Mouse (Mus musculus): Measurements from ENCODE around the gene Vmn2r75. TPM values are rescaled to one million over a fixed set of nuclear protein-coding genes. Genes with fewer than 3 reads are reported as not detected.
A peak's percentile ranks its signal among the peaks of the same experiment; 100 is the strongest.
"Not testable (repeated sequence)": the region's sequence is repeated elsewhere in the genome, so short reads cannot be mapped to it uniquely, and the experiment has no call there.

Vmn2r75 gene
- polyA plus RNA-seq (2016; fragmentation: Nextera tagmentation; extraction: Ambion mirVana), result not detected in 2 replicates

GRCm38 (mm10) chr7:86171678-86172077 lies at the start of gene Vmn2r75:
Vmn2r75 (minus strand) TSS chr7:86171778.
- not testable (repeated sequence) for DNase-seq (ENCODE audit: low spot score); H3K9me3 ChIP-seq; H3K4me3 ChIP-seq; H3K27ac ChIP-seq; H3K4me1 ChIP-seq (replicated peaks); H3K36me3 ChIP-seq; H3K27me3 ChIP-seq (ENCODE audit: insufficient read depth, poor library complexity, severe bottlenecking)
- WGBS, result 75% methylated on average over 1 of the region's 1 CpGs

GRCm38 (mm10) chr7:86211345-86211744 lies 39.8 kb upstream of the Vmn2r75 start:
- DNase-seq (ENCODE audit: low spot score), result peak; percentile 25
- Histone ChIP-seq H3K4me1 (replicated peaks) (no peaks in the 10 kb centered on the region), H3K27me3 (ENCODE audit: insufficient read depth, poor library complexity, severe bottlenecking) (no peaks in the 10 kb centered on the region), H3K36me3 (no peaks in the 10 kb centered on the region), H3K9me3 (no peaks in the 10 kb centered on the region), H3K4me3 (no peak overlapping the region), H3K27ac (no peak overlapping the region)

Other genes with a start within 250 kb of the Vmn2r75 start
- not detected in 2 replicates for gene Vmn2r74, start 210.1 kb downstream of the Vmn2r75 start, polyA plus RNA-seq (2016; fragmentation: Nextera tagmentation; extraction: Ambion mirVana)
- gene Vmn2r76, start 74.5 kb upstream of the Vmn2r75 start, polyA plus RNA-seq (2016; fragmentation: Nextera tagmentation; extraction: Ambion mirVana), result not detected in 2 replicates
- gene Olfr310, start 105.4 kb upstream of the Vmn2r75 start, polyA plus RNA-seq (2016; fragmentation: Nextera tagmentation; extraction: Ambion mirVana), result not detected in 2 replicates
- gene Olfr309, start 141.9 kb upstream of the Vmn2r75 start, polyA plus RNA-seq (2016; fragmentation: Nextera tagmentation; extraction: Ambion mirVana), result not detected in 2 replicates
- not detected in 2 replicates for gene Olfr308, start 153.9 kb upstream of the Vmn2r75 start, polyA plus RNA-seq (2016; fragmentation: Nextera tagmentation; extraction: Ambion mirVana)
- not detected in 2 replicates for gene Olfr307, start 165.8 kb upstream of the Vmn2r75 start, polyA plus RNA-seq (2016; fragmentation: Nextera tagmentation; extraction: Ambion mirVana)
- gene Olfr305, start 195.2 kb upstream of the Vmn2r75 start, polyA plus RNA-seq (2016; fragmentation: Nextera tagmentation; extraction: Ambion mirVana), result not detected in 2 replicates
- gene Olfr304, start 214.9 kb upstream of the Vmn2r75 start, polyA plus RNA-seq (2016; fragmentation: Nextera tagmentation; extraction: Ambion mirVana), result not detected in 2 replicates
- gene Olfr303, start 226.0 kb upstream of the Vmn2r75 start, polyA plus RNA-seq (2016; fragmentation: Nextera tagmentation; extraction: Ambion mirVana), result not detected in 2 replicates
- gene Olfr301, start 232.1 kb upstream of the Vmn2r75 start, polyA plus RNA-seq (2016; fragmentation: Nextera tagmentation; extraction: Ambion mirVana), result not detected in 2 replicates